In the genomic region with DNA sequence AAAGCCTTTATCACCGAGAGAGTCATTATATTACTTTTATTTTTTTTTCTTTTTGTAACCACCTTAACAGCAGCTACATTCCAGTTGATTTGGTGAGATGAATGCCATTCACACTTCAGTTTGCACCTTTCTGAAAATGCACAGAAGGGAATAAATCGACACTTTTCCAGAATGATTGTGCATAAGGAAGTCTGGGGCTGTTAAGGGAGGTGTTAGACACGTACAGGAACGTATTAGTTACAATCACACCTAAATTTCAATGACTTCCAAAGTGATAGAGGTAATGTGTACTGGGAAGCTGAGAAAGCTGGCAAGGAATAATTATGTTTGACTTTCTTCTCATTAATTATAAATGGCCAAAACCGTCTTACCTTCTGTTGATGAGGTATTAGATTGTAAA, we compare ENCODE assay signal across 22 mouse cellular contexts.
"Had no signal": no experiment of that assay in that cellular context is flagged by ENCODE, and none has a peak within 500 bp of the region (broad histone marks: within the 10 kb centered on the region; RNA-seq: fewer than 3 reads in every experiment).

No protein-coding gene starts in this region.

- H3K9ac ChIP-seq: limb, embryonic 12.5 days; limb, embryonic 15.5 days; liver, embryonic 14.5 days; liver, postnatal 0 days; lung, embryonic 14.5 days; midbrain, embryonic 12.5 days; midbrain, embryonic 15.5 days; neural tube, embryonic 12.5 days; neural tube, embryonic 15.5 days had no signal

- H3K36me3 ChIP-seq: limb, embryonic 12.5 days; limb, embryonic 15.5 days; midbrain, embryonic 12.5 days; midbrain, embryonic 15.5 days; neural tube, embryonic 12.5 days; neural tube, embryonic 15.5 days had no signal

- H3K9me3 ChIP-seq: limb, embryonic 12.5 days; limb, embryonic 15.5 days; midbrain, embryonic 12.5 days; midbrain, embryonic 15.5 days; neural tube, embryonic 12.5 days; neural tube, embryonic 15.5 days had no signal

- H3K4me3 ChIP-seq: left cerebral cortex, adult 2 months; limb, embryonic 12.5 days; limb, embryonic 15.5 days; midbrain, embryonic 12.5 days; midbrain, embryonic 15.5 days; neural tube, embryonic 12.5 days; neural tube, embryonic 15.5 days had no signal

- H3K4me2 ChIP-seq: limb, embryonic 12.5 days; limb, embryonic 15.5 days; liver, embryonic 11.5 days; lung, embryonic 14.5 days; midbrain, embryonic 12.5 days; midbrain, embryonic 15.5 days; neural tube, embryonic 12.5 days; neural tube, embryonic 15.5 days had no signal

- H3K27ac ChIP-seq: left cerebral cortex, adult 2 months; limb, embryonic 12.5 days; limb, embryonic 15.5 days; liver, embryonic 14.5 days; macrophage; midbrain, embryonic 12.5 days; midbrain, embryonic 15.5 days; neural tube, embryonic 12.5 days; neural tube, embryonic 15.5 days; stomach, postnatal 0 days had no signal

- DNase-seq: kidney, adult 9 months; kidney, postnatal 14 days; layer of hippocampus, postnatal 36 days; left cerebral cortex, postnatal 4 days; liver, postnatal 0 days; lung, embryonic 14.5 days; right cerebral cortex, adult 18-20 months; right cerebral cortex, postnatal 14 days; right cerebral cortex, postnatal 4 days; thymus, postnatal 25 days had no signal

- ATAC-seq: liver, postnatal 0 days; lung, postnatal 0 days; midbrain, embryonic 15.5 days had no signal

- H3K27me3 ChIP-seq: limb, embryonic 12.5 days; limb, embryonic 15.5 days; midbrain, embryonic 12.5 days; midbrain, embryonic 15.5 days; neural tube, embryonic 12.5 days; neural tube, embryonic 15.5 days had no signal

- H3K4me1 ChIP-seq: limb, embryonic 15.5 days; midbrain, embryonic 12.5 days; midbrain, embryonic 15.5 days; neural tube, embryonic 12.5 days; neural tube, embryonic 15.5 days had no signal
